Mouse (Mus musculus) left cerebral cortex, adult 9 months (tissue): ENCODE measurements around the gene Cc2d1a.

Source experiments
- DNase-seq, 2 experiments: peaks; one replicate each; pipeline ENCODE4 v3.0.0; 2022; ENCODE audit warnings: low spot score in 2 of 2

Cc2d1a gene

DNA sequence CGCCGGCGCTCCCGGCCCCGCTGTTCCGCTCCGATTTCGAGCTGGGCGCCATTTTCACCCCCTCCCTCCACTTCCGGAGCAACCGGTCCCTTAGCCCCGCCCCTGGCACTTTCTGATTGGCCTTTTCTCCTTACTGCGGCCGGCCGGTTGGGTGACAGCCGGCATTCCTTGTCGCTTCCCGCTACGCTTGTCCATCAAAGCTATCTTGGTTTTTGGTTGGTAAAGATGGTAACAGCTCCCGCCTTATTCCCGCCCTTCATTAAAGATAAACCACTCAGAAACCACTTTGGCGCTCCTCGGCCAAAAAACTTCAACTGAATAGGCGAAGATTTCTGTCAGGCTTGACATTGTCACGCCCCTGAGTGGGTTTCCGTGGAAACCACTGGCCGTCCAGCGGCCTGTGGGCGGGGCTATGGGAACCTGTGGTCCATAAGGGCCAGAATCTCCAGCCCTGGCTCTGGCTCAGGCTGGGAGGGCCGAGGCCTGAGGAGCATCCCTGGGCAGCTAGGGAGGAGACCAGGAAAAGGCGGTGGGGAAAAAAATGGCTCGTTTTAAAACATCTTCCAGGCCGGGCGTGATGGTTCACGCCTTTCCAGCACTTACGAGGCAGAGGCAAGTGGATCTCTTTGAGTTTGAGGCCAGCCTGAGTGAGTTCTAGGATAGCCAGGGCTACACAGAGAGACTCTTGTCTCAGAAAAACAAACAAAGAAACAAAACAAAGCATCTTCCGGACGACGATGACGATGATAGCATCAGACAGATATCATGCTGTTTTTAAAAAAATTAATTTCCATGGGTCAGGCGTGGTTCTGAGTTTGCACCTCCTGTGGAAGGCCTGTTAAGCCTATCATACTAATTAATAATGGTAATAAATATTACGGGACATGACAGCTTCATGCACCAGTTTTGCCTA, 42.8 kb downstream of the Cc2d1a start, which contains the start of gene Dcaf15:
Dcaf15 (minus strand) TSS at position 72 of the 913 bp plus-strand sequence.
- DNase-seq, result peak; percentile 96 to 99

DNA sequence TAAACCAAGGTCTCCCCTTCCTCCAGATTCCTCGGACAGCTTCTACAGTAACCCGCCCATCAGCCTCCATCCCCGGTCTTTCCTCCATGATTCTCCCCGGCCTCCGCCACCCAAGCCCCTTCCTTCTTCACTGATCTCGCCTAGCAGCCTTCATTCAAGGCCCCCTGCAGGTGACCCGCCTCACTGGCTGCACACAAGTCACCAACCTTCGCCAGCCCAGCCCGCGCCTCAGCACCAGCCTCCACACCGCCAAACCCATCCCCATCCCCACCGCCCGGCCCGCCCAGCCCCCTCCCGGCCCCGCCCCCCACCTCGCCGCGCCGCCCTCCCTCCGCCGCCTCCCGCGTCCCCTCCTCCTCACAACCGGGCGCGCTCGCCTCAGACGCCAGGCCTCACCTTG, 43.5 kb downstream of the Cc2d1a start:
- DNase-seq, result no peak

DNA sequence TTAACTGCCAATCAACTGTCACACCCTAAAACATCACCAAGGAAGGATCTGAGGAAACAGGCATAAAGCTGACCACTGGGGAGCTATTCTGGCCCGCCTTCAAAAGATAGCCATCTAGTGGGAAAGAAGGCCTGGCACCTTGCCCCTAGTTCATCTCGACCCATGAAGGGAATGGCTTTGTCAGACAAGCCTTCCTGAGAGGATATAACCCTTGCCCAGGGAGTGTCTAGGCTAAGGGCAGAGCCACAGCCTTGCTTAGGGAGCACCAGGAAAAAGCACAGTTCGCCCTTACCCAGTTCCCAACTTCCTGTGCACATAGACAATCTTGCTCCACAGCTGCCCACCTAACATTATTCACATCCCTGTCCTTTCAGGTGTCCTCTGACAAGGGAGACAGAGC, 44.1 kb downstream of the Cc2d1a start:
- DNase-seq, result no peak

DNA sequence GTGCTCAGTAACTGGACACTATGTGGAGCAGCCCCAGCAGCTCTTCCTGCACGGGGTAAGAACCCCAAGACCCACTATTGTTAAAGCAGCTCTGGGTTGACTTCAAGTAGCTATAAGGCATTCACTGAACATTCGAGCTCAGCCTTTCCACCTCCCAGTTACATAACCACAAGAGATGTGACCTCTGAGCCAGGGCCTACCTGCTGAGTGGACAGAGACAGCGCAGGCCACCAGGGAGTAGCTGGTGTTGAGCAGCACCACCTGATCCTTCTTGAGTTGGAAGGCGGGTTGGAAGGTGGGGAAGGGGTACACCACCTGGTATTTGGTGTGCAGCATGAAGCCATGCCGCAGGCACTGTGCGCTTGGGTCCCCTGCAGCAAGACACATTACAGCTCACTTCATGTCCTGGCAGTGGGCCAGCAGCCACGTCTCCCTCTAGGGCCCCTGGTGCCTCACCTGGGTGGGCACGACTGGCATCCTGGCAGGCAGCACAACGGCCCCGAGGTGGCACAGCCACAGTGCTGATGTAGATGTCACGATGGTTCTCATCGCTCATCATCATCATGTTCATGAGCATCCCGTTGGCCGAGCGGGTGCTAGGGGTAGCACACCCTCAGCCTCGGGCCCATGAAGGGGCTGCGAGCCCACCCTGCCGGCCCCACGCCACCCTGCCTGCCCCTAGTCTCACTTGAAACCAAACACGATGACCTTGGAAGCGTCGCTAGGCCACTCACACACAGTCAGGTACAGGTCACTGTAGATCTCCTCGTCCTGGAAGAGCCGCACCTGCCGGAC, 46.1 kb downstream of the Cc2d1a start:
- DNase-seq, result no peak

DNA sequence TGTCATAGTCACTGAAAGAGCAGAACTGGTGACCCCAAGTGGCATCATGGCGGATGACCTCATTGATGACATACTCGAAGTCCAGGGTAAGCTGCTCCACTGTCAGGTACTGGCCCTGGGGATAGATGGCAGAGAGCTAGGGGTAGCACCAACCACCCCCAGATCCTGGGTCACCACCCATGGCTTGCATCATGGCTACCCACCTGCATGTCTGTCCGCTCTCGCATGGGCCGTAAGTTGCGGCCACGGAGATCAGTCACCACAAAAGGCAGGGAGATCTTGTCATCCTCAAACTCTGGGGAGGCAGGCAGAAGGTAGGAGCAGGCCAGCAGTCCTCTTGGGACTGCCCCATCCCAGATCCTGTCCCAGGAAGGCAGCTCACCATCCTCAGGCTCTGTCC, 49.4 kb downstream of the Cc2d1a start:
- DNase-seq, result no peak

DNA sequence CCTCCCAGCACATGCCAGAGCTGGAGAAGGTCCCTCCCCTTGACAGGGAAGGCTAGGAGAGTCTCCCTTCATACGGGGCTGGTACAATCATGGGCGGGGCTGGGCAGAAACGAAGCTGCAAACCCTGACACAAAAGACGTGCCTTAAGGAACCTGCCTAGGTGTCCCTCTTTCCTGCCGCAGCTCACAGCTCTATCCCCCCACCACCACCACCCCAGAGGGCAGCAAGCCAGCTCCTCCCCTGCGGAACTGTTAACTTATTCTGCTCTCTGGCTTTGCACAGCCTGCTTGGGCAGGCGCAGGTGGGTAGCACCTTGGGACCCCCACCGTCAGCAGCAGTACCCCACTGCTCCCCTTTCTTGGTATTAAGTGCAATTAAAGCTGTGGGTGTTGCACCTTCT, 51.7 kb downstream of the Cc2d1a start:
- DNase-seq, result no peak

DNA sequence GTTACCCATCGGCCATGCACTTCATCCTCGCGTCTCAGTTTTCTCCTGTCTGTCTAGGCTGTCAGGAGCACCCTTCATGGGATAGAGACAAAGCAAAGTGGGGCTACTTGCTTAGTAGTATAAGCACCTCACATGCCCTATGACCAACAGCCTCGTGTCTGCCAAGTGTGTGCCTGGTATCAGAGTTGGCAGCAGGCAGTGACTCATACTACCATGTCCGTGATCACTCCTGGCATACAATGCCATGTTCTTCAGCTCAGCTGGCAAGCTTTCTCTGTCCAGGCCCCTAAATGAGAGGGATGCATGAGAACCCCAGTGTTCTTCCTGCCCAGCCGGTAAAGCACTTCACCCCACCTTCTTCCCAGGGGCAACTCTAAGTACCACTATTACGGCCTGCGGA, 57.2 kb downstream of the Cc2d1a start:
- no peak for DNase-seq

DNA sequence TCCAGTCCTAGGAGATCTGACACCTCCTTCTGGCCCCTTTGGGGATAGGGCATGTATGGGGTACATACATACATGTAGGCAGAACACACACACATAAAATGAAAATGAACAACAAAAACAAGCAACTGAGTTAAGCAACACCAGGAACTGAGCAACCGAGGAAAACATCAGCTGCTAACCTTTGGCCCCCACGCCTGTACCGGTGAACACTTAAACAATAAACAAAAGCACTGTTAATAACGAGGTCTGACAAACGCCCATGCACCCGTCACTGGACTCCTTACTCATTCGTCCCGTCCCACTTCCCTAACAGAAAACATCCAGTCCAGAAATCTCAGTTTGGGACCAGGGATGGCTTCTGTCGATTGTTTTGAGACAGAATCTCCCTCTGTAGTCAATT, 58.5 kb downstream of the Cc2d1a start:
- DNase-seq, result no peak

DNA sequence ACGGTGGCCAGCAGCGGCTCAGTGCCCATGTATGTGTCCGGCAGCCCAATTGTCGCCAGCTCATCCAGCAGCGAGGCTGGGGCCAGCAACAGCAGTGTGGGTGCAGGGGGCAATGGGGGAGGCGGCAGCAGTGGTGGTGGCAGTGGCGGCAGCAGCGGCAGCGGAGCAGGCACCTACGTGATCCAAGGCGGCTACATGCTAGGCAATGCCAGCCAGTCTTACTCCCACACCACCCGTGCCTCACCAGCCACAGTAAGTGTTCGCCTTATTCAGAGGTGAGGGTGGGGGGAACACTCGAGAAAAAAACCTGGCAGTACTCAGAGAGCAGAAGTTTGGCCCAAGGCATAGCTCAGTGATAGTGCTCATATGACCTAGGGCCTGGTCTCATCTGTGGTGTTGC, 59.9 kb downstream of the Cc2d1a start:
- DNase-seq, result no peak

DNA sequence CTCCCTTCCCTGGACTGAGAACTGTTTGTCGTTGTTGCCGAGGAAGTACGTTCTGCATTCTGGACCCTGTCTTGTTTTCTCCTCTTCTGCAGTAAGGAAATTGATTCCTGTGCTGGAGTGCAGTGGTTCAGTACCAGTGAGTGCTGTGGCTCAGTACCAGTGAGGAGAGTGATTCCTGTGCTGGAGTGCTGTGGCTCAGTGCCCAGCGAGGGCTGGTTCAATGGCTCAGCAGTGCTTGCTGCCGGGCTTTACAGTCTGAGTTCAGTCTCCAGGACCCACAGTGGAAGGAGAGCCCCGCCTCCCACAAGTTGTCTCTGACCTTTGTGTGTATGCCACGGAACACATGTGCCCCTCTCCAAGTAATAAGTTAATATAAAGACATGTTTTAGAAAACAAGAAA, 60.6 kb downstream of the Cc2d1a start:
- DNase-seq, result no peak

DNA sequence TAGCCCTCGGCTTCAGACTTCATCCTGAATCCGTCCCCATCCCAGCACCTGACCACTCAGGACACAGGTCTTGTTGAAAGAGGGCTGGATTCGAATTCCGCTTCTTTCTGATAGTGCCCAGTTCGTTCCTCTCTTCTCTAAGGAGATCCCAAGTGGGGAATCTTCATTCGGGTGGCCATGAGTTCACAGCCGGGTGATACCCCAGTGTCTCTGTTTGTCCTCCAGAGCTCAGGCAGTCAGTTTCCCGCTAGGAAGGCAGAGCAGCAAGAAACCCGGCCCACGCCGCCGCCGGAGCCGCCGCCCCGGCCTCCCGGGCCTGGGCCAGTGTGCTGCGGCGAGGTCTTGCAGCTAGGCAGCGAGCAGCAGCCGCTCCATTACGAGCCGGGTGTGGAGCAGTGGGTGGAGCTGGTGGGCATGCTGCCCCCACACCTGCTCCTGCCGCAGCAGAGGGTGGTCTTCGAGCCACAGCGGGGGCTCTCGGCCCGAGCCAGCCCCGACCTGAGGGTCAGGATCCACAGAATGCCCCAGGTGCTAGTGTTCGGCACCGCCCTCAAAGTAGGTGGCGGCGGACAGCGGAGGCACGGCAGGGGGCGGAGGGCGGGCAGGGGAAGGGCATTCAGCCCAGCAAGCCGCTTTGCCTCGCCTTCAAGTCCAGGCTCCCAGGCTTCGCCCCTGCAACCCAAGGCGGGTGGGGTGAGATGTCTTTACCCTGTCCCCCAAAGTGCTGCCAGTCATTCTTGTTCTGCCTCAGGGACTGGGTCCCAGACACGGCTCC, 63.2 kb downstream of the Cc2d1a start:
- no peak for DNase-seq

DNA sequence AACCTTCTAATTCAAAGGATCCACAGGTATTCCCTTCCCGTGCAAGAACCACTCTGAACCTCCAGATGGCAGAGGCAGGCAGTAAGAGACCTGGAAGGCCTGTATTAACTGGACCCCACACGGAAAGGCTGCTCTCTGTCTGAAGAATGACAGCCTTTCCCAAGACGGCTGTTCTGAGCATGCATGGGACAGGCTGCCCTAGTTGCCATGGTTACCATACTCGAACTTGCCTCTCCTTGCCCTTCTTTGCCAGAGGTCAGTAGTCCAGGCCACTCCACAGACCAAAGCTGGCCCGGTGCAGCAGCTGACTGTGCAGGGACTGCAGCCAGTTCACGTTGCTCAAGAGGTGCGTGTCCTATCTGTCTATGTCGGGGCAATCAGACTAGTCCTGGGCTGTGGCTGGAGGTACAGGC, 63.9 kb downstream of the Cc2d1a start:
- no peak for DNase-seq
